Mouse (Mus musculus) MEL (cell line): Measurements from ENCODE around the gene Ranbp1. TPM values are rescaled to one million over a fixed set of nuclear protein-coding genes. Genes with fewer than 3 reads are reported as not detected.

Source experiments
- DNase-seq: peaks from one replicate; pipeline ENCODE4 v3.0.0; 2011; ENCODE audit warnings: low read depth, low spot score
- H3K27ac ChIP-seq: 2 replicates; pipeline ENCODE4 v1.5.1; 2012; ENCODE audit warnings: low read depth, mild to moderate bottlenecking, control low read depth, low read length, moderate library complexity; ENCODE audit not compliant: control insufficient read depth
- H3K27me3 ChIP-seq, 2 experiments: fragments of 150-350 bp in 1 of 2; sonication (generic) in 1 of 2; 2 replicates each; pipeline ENCODE4 v1.6.1; 2012; ENCODE audit warnings: low read length in 2 of 2, mild to moderate bottlenecking in 2 of 2, improper control_type of control experiment in 1 of 2, moderate library complexity in 1 of 2; ENCODE audit not compliant: insufficient read depth in 2 of 2, control insufficient read depth in 1 of 2
- H3K36me3 ChIP-seq, 2 experiments: 2 replicates each; pipeline ENCODE4 v1.6.1; 2012 to 2014; ENCODE audit warnings: low read length in 2 of 2, improper control_type of control experiment in 1 of 2, inconsistent platforms in 1 of 2, mild to moderate bottlenecking in 1 of 2; ENCODE audit not compliant: insufficient read depth in 2 of 2, control insufficient read depth in 1 of 2
- H3K4me1 ChIP-seq, 2 experiments: fragments of 150-350 bp in 1 of 2; sonication (generic) in 1 of 2; 2 replicates each; pipeline ENCODE4 v1.6.1; 2012; ENCODE audit warnings: low read length in 2 of 2, improper control_type of control experiment in 1 of 2, mild to moderate bottlenecking in 1 of 2; ENCODE audit not compliant: insufficient read depth in 2 of 2, control insufficient read depth in 1 of 2
- H3K4me3 ChIP-seq, 2 experiments: fragments of 150-350 bp in 1 of 2; sonication (generic) in 1 of 2; 2 replicates each; pipeline ENCODE4 v1.5.1; 2012; ENCODE audit warnings: low read depth in 2 of 2, low read length in 2 of 2, mild to moderate bottlenecking in 2 of 2, moderate library complexity in 2 of 2, control low read depth in 1 of 2, improper control_type of control experiment in 1 of 2; ENCODE audit not compliant: control insufficient read depth in 1 of 2, insufficient read depth in 1 of 2
- H3K79me2 ChIP-seq: 2 replicates; pipeline ENCODE4 v1.6.1; 2012; ENCODE audit warnings: mild to moderate bottlenecking, low read length, moderate library complexity; ENCODE audit not compliant: control insufficient read depth, poor library complexity, insufficient read depth
- H3K9ac ChIP-seq: 2 replicates; pipeline ENCODE4 v1.6.1; 2012; ENCODE audit warnings: low read depth, mild to moderate bottlenecking, control low read depth, low read length, moderate library complexity; ENCODE audit not compliant: control insufficient read depth, poor library complexity, severe bottlenecking
- H3K9me3 ChIP-seq: fragments of 150-350 bp; sonication (generic); replicated peaks from 2 replicates; pipeline ENCODE4 v1.6.1; 2012; ENCODE audit warnings: mild to moderate bottlenecking, low read length, improper control_type of control experiment, moderate library complexity; ENCODE audit not compliant: insufficient read depth
- CHD2 ChIP-seq: IDR thresholded peaks from 2 replicates; pipeline ENCODE4 v1.6.1; 2011; ENCODE audit warnings: low read length, improper control_type of control experiment
- CTCF ChIP-seq, 3 experiments: IDR thresholded peaks in 2 of 3; conservative IDR thresholded peaks in 1 of 3; 2 replicates each; pipeline ENCODE4 v1.5.1; 2011 to 2012; ENCODE audit warnings: low read length in 3 of 3, low read depth in 2 of 3, mild to moderate bottlenecking in 2 of 3, improper control_type of control experiment in 1 of 3, inconsistent platforms in 1 of 3, mixed read lengths in 1 of 3, moderate library complexity in 1 of 3; ENCODE audit not compliant: control insufficient read depth in 1 of 3, insufficient read depth in 1 of 3, poor library complexity in 1 of 3, severe bottlenecking in 1 of 3
- E2F4 ChIP-seq: IDR thresholded peaks from 2 replicates; pipeline ENCODE4 v1.6.1; 2011; ENCODE audit warnings: low read depth, low read length, improper control_type of control experiment, borderline replicate concordance
- MAFK ChIP-seq: IDR thresholded peaks from 2 replicates; pipeline ENCODE4 v1.6.1; 2011; ENCODE audit warnings: low read depth, mild to moderate bottlenecking, low read length, improper control_type of control experiment, borderline replicate concordance
- MEF2A ChIP-seq: IDR thresholded peaks from 2 replicates; pipeline ENCODE4 v1.6.1; 2014; ENCODE audit warnings: low read depth, mild to moderate bottlenecking, inconsistent platforms, low read length, improper control_type of control experiment; ENCODE audit not compliant: poor library complexity, insufficient replicate concordance, severe bottlenecking; ENCODE audit errors: extremely low read depth
- MXI1 ChIP-seq: IDR thresholded peaks from 2 replicates; pipeline ENCODE4 v1.6.1; 2011; ENCODE audit warnings: mild to moderate bottlenecking, low read depth, low read length, improper control_type of control experiment
- MYC ChIP-seq: IDR thresholded peaks from 2 replicates; pipeline ENCODE4 v1.6.1; 2011; ENCODE audit warnings: low read depth, mild to moderate bottlenecking, low read length, improper control_type of control experiment, moderate library complexity
- NELFE ChIP-seq: IDR thresholded peaks from 2 replicates; pipeline ENCODE4 v1.6.1; 2011; ENCODE audit warnings: low read depth, low read length, improper control_type of control experiment
- POLR2A ChIP-seq, 2 experiments: IDR thresholded peaks; 2 replicates each; pipeline ENCODE4 v1.6.1; 2011 to 2012; ENCODE audit warnings: low read length in 2 of 2, mild to moderate bottlenecking in 2 of 2, control low read depth in 1 of 2, improper control_type of control experiment in 1 of 2, low read depth in 1 of 2, moderate library complexity in 1 of 2; ENCODE audit not compliant: control insufficient read depth in 1 of 2, insufficient read depth in 1 of 2, poor library complexity in 1 of 2
- POLR2AphosphoS5 ChIP-seq: IDR thresholded peaks from 2 replicates; pipeline ENCODE4 v1.6.1; 2012; ENCODE audit warnings: low read depth, borderline replicate concordance, mild to moderate bottlenecking, inconsistent platforms, low read length, moderate library complexity, mixed read lengths
- SMC3 ChIP-seq: IDR thresholded peaks from 2 replicates; pipeline ENCODE4 v1.6.1; 2011; ENCODE audit warnings: low read depth, low read length, improper control_type of control experiment
- USF1 ChIP-seq: IDR thresholded peaks from 2 replicates; pipeline ENCODE4 v1.6.1; 2014; ENCODE audit warnings: low read depth, mild to moderate bottlenecking, inconsistent platforms, low read length, improper control_type of control experiment, moderate library complexity
- ZKSCAN1 ChIP-seq: IDR thresholded peaks from 2 replicates; pipeline ENCODE4 v1.6.1; 2012; ENCODE audit warnings: low read depth, mild to moderate bottlenecking, inconsistent platforms, low read length, improper control_type of control experiment, moderate library complexity
- polyA plus RNA-seq, 2 experiments: library from polyadenylated mRNA; stranded (reverse) in 1 of 2; unstranded in 1 of 2; fragments of >175 nt in 1 of 2; fragments of >200 nt in 1 of 2; gene quantifications; 2 replicates each; pipeline versions ENCODE4 v1.2.1 to v1.2.4; 2012; ENCODE audit warnings: low replicate concordance in 2 of 2, low read depth in 1 of 2; ENCODE audit not compliant: insufficient read length in 2 of 2, insufficient read depth in 1 of 2, missing spikeins in 1 of 2
- total RNA-seq: library from RNA; depleted of rRNA; stranded (reverse); fragments of 300-350 nt; gene quantifications from 2 replicates; pipeline ENCODE4 v1.2.3, GENCODE M21; 2012

The Ranbp1 gene
- total and polyA plus RNA-seq, 3 experiments = 162 to 681 (median 440) TPM

- H3K4me3 ChIP-seq = no peak overlapping the region
- H3K27me3 ChIP-seq = no peaks in the 10 kb centered on the region
- H3K9me3 ChIP-seq = no peaks in the 10 kb centered on the region
Observed at GRCm38 (mm10) chr16:18221543-18221898, 27.0 kb downstream of the Ranbp1 start.

GRCm38 (mm10) chr16:18220856-18221542, 27.5 kb downstream of the Ranbp1 start:
- H3K4me3 ChIP-seq = no peak overlapping the region
- no peak for DNase-seq

More at GRCm38 (mm10) chr16:18221543-18221898, 27.0 kb downstream of the Ranbp1 start:
- Histone ChIP-seq H3K4me1 (no peaks in the 10 kb centered on the region), H3K36me3 (no peaks in the 10 kb centered on the region), H3K27ac (no peak overlapping the region), H3K79me2 (no peaks in the 10 kb centered on the region), H3K9ac (no peak overlapping the region)
- peak; percentile 26 for DNase-seq
- peak; percentile 11 to 67 (median 48); a peak in 4 of 6 replicates for TF ChIP-seq CTCF (IDR thresholded peaks at IDR 0.05 in 2 of 3, conservative IDR thresholded peaks at IDR 0.05 in 1 of 3; ENCODE audit: control insufficient read depth in 1 of 3, insufficient read depth in 1 of 3, low read depth in 2 of 3, low read length in 3 of 3, poor library complexity in 1 of 3, severe bottlenecking in 1 of 3)
- no peak for TF ChIP-seq NELFE

GRCm38 (mm10) chr16:18220001-18220400, 28.5 kb downstream of the Ranbp1 start:
- Histone ChIP-seq H3K27ac (no peak overlapping the region), H3K36me3 (no peaks in the 10 kb centered on the region), H3K79me2 (no peaks in the 10 kb centered on the region), H3K4me3 (no peak overlapping the region), H3K4me1 (no peaks in the 10 kb centered on the region), H3K9me3 (no peaks in the 10 kb centered on the region), H3K9ac (no peak overlapping the region), H3K27me3 (no peaks in the 10 kb centered on the region)
- TF ChIP-seq POLR2AphosphoS5 = no peak
- no peak for TF ChIP-seq MYC
- no peak for TF ChIP-seq USF1
- no peak for TF ChIP-seq MAFK
- TF ChIP-seq MXI1 = no peak
- no peak for TF ChIP-seq ZKSCAN1
- TF ChIP-seq SMC3 = no peak
- TF ChIP-seq E2F4 = no peak
- TF ChIP-seq MEF2A = no peak
- peak; percentile 28 for DNase-seq

More at GRCm38 (mm10) chr16:18220856-18221542, 27.5 kb downstream of the Ranbp1 start:
- TF ChIP-seq CHD2 (no peak), POLR2A (IDR thresholded peaks at IDR 0.05; ENCODE audit: control insufficient read depth in 1 of 2, insufficient read depth in 1 of 2, low read depth in 1 of 2, low read length in 2 of 2, poor library complexity in 1 of 2) (no peak), E2F4 (no peak), POLR2AphosphoS5 (no peak)
- Histone ChIP-seq H3K27me3 (no peaks in the 10 kb centered on the region), H3K27ac (no peak overlapping the region), H3K9me3 (no peaks in the 10 kb centered on the region), H3K9ac (no peak overlapping the region), H3K36me3 (no peaks in the 10 kb centered on the region), H3K4me1 (no peaks in the 10 kb centered on the region), H3K79me2 (no peaks in the 10 kb centered on the region)
